Mouse (Mus musculus): Measurements from ENCODE around the gene Sparcl1.

Sparcl1 gene

DNA sequence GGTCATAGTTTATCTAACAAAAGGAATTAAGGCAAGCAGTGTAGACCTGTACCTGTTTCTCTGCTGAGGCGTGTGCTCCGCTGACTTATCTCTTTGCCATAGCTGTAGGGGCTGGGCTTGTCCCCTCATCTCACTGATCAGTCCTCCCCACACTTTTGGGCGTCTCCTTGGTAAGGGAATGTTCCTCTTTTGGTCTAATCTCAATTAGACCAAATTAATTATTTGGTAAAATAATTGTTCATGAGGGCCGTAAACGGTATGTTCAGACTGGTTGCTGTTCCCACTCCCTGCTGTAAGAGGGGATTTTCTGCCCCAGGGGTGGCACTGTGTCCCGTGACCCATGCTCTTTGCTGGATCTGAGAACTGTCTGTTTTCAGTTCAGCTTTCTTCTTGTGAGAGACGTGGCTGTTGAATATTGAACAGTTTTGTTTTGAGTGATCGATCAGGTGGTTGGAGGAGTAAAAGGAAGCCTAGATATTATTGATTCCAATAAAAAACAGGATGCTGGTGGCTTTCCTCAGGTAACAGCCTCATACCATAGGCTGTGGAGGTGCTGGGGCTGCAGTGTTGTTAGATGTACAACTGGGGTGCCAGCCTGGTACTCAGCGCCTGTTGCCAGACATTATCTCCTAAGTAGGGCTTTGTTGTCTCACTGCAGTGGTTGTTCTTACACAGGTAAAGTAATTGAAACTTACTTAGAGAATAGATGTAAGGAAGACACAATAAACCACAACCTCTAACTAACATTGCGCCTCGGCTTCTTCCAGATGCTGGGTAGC lies 50.6 kb downstream of the Sparcl1 start:
- DNase-seq (ENCODE audit: low read depth): no peak

- DNase-seq (ENCODE audit: low read depth): no peak
Observed at GRCm38 (mm10) chr5:104061936-104062772, 51.4 kb downstream of the Sparcl1 start.

DNA sequence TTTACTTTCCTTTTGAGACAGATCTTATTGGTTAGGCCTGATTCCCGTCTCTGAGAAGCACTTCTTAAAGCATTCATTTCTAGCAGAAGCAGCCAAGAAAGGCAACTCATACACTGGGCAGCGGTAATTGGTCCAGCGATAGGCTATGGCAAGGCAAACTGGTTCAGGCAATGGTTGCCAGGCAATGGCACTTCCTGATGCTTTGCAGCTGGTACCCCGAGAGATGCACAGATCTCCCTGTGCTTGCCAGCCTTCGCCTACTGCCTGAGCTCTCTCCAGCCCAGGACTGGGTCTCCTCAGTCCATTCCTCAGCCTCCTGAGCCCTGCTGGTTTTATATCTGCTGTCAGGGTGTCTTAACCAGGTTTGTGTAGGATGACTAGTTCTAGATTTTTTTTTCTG lies 53.1 kb downstream of the Sparcl1 start:
- no peak for DNase-seq (ENCODE audit: low read depth)

DNA sequence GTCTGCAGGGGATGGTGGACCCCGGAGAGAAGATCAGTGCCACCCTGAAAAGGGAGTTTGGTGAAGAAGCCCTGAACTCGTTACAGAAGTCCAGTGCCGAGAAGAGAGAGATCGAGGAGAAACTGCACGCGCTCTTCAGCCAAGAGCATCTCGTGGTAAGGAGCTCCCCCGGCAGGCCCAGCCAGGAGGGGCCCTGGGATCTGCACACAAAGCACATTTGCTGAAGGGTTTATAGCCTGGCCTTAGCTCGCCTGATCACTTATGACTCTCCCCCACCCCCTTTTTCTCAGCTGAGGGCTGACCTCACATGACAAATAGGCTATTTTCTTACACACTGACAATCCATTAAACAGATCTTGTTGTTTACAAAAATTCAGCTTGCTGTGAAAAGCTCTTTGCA lies 53.9 kb downstream of the Sparcl1 start:
- no peak for DNase-seq (ENCODE audit: low read depth)

DNA sequence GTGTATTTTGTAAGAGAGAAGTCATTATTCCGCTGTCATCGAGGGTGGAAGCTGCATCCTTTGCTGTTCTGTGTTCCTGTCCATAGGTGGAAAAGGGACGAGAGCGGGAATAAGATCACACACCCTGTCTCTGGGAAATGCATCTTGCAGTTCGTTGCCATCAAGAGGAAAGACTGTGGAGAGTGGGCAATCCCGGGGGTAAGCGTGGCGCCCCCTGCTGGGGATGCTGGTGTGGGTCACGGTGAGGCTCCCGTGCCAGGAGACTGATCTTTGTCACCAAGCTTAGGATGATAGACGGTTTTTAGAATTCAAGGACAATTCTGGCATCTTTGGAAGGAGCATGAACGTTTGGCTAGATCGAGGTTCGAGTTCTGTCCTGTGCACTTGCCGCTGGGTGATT lies 55.5 kb downstream of the Sparcl1 start:
- DNase-seq (ENCODE audit: low read depth): no peak

DNA sequence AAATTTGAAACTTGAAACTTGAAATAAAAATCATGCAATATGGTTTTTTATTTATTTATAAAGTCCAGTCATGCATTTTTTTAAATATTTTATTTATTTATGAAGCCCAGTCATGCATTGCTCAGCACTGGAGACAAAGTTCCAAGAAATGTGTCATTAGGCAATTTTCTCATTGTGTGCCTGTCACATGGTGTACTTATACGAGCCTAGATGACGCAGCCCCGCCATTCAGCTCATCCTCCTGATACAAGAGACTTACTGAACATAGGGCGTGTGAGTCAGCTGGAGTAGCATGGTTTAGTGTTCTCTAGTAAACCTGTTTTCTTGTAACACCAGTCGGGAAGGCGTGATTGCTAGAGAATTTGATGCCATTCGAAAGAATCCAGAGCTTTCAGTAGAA lies 57.2 kb downstream of the Sparcl1 start:
- peak; percentile 93 for DNase-seq (ENCODE audit: low read depth)

DNA sequence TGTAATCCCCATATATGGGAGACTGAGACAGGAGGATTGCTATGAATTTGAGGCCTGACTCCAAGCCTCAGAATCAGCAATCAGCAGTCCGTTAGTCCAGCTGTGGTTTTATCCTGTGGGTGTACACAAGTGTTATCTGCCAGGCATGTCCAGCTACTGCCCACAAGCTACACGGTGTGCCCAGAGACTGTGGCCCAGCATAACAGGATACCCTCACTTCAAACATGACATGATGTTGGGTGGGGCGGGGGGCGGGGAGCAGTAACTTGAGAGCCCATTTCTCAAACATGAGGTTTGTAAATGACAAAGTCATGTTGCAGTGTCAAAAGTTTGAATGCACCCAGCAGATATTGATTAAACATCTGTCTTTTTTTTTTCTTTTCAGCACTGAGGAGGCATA lies 57.7 kb downstream of the Sparcl1 start:
- DNase-seq (ENCODE audit: low read depth): peak; percentile 75

DNA sequence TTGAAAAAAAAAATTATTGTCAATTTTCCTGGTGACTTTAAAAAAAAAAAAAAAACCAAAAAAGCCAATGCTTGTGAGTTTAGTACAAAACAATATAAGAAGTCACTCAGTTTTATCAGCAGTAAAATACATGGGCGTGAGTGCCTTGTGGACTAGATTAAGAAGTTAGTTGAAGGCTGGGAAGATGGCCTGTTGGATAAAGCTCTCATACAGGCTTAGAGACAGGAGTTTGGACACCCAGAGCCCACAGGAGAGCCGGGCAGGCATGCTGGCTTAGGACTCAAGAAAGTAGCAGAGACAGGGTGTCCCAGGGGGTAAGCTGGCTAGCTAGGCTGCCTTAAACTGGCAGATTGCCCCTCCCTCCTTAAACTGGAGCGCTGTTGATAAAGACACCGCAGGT lies 58.6 kb downstream of the Sparcl1 start:
- DNase-seq (ENCODE audit: low read depth): peak; percentile 13

GRCm38 (mm10) chr5:104052956-104053355 lies 60.6 kb downstream of the Sparcl1 start:
- DNase-seq (ENCODE audit: low read depth): peak; percentile 34

DNA sequence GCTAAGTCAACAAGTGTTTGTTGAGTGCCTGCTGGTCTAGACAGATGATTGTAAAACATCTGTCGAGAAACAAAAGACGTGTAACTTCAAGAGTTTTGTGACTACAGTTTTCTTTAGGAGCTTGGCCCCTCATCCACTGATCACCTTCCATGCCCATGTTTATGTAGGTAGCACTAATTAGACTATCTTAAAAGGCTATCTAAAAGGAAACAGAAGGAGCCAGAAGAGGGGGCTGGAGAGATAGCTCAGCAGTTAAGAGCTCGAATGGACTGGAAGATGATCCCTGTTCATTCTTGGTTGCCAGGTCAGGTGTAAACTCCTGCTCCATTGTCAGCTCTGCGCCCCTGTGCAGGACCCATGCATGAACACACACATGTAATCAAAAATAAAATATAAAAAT lies 65.4 kb downstream of the Sparcl1 start:
- DNase-seq (ENCODE audit: low read depth): peak; percentile 66

GRCm38 (mm10) chr5:104047200-104048105 lies 66.1 kb downstream of the Sparcl1 start:
- peak; percentile 43 for DNase-seq (ENCODE audit: low read depth)

GRCm38 (mm10) chr5:104046256-104047199 lies 67.0 kb downstream of the Sparcl1 start, which contains the start of gene Nudt9:
Gene Nudt9, plus strand, starts transcription at chr5:104046306.
- peak; percentile 99 for DNase-seq (ENCODE audit: low read depth)

DNA sequence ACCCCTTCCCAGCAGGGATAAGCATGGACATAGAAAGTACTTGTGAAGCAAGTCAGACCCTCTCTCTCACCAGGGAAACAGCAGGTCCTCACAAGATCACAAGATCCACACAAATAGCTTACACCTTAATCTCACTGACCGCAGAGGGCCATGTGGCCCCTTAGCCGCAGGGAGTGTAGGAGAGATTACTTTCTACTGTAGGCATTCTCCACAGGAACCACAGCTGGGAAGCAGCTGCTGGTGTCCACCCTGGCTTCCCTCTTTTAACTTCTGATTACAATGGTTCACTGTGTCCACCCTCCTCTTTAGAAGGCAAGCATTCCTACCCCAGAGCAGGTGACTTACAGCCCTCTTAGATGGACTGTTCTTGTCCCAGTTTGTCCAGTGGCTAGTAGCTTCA lies 69.8 kb downstream of the Sparcl1 start:
- no peak for DNase-seq (ENCODE audit: low read depth)

DNA sequence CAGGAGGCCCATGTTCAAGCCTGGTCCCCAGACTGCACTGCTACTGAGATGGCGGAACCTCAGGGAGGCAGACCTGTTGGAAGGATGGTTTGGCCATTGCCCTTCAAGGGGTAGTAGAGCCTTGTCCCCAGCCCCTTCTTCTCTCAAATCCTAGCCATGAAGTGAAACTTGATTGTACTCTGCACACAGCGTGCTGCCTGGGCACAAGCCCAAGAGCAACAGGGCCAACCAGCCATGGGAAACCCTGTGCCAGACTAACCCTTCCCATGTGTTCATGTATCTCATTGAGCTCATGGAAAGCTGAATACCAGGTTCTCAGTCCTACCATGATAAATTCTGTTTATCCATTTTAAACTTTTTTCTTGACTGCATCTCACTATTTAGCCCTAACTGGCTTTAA lies 70.6 kb downstream of the Sparcl1 start:
- peak; percentile 62 for DNase-seq (ENCODE audit: low read depth)

GRCm38 (mm10) chr5:104039154-104039932 lies 74.2 kb downstream of the Sparcl1 start:
- DNase-seq (ENCODE audit: low read depth): peak; percentile 84

- no peak for DNase-seq (ENCODE audit: low read depth)
Observed at GRCm38 (mm10) chr5:104036686-104037085, 76.8 kb downstream of the Sparcl1 start.

GRCm38 (mm10) chr5:104035824-104036223 lies 77.7 kb downstream of the Sparcl1 start:
- DNase-seq (ENCODE audit: low read depth): no peak

DNA sequence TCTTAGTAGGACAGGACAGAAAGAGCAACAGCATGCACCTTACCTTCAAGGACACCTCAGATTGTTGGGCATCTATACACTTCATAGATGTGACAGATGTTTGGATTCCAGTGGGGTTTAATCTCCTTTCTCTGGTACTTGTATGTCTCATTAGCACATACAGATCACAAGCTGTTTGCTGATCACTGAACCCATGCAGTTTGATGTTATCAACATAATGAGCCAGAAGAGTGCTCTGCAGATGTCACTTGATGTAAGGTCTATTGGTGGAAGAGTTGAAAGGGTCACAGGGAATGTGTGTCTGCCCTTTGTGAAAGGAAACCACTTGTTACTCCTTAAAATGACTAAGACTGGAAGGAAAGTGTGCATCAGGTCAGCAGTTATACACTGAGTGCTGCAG lies 78.5 kb downstream of the Sparcl1 start:
- no peak for DNase-seq (ENCODE audit: low read depth)

GRCm38 (mm10) chr5:104032434-104033097 lies 81.0 kb downstream of the Sparcl1 start:
- DNase-seq (ENCODE audit: low read depth): no peak

All from NIH3T3 (cell line).